18 mouse cellular contexts compared by ENCODE assay signal in the genomic region with DNA sequence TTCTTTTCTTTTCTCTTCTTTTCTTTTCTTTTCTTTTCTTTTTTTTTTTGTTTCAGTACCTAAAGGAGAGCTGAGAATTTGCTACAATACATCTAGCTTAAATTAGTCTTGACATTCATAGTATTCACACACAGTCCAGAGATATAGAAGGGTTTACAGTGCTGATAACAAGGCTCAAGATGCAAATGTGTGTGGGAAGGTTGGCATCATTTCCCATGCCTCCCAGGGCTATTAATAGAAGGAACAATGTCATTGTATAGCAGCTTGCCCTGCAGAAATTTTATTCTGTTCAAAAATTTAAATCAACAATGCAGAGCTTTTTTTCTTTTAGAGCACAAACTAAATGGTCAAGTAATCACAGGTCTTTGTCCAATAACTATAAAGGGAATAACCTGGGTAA.
"Had no signal": no experiment of that assay in that cellular context is flagged by ENCODE, and none has a peak within 500 bp of the region (broad histone marks: within the 10 kb centered on the region; RNA-seq: fewer than 3 reads in every experiment).

No protein-coding gene starts in this region.

- ATAC-seq: midbrain, embryonic 16.5 days had no signal

- H3K9me3 ChIP-seq: midbrain, embryonic 10.5 days; midbrain, embryonic 12.5 days; neural tube, embryonic 13.5 days; neural tube, embryonic 15.5 days; stomach, embryonic 15.5 days had no signal

- H3K27me3 ChIP-seq: midbrain, embryonic 12.5 days; neural tube, embryonic 13.5 days; neural tube, embryonic 15.5 days; stomach, embryonic 15.5 days had no signal

- H3K4me2 ChIP-seq: lung, embryonic 14.5 days; midbrain, embryonic 12.5 days; neural tube, embryonic 13.5 days; neural tube, embryonic 15.5 days; stomach, embryonic 15.5 days had no signal

- DNase-seq: lung, adult 18-20 months; lung, embryonic 14.5 days; lung, postnatal 10 days; lung, postnatal 4 days; midbrain, embryonic 14.5 days; retina, postnatal 1 day; right cerebral cortex, postnatal 14 days; thymus, adult 18-20 months; thymus, postnatal 14 days; thymus, postnatal 36 days had no signal

- H3K4me1 ChIP-seq: midbrain, embryonic 10.5 days; midbrain, embryonic 12.5 days; neural tube, embryonic 13.5 days; neural tube, embryonic 15.5 days; stomach, embryonic 15.5 days had no signal

- H3K9ac ChIP-seq: lung, embryonic 14.5 days; midbrain, embryonic 12.5 days; neural tube, embryonic 13.5 days; neural tube, embryonic 15.5 days; stomach, embryonic 15.5 days had no signal

- H3K36me3 ChIP-seq: midbrain, embryonic 10.5 days; midbrain, embryonic 12.5 days; neural tube, embryonic 13.5 days; neural tube, embryonic 15.5 days; stomach, embryonic 15.5 days had no signal

- H3K4me3 ChIP-seq: midbrain, embryonic 10.5 days; midbrain, embryonic 12.5 days; myocyte; neural tube, embryonic 13.5 days; neural tube, embryonic 15.5 days; stomach, embryonic 15.5 days had no signal

- H3K27ac ChIP-seq: midbrain, embryonic 10.5 days; midbrain, embryonic 12.5 days; neural tube, embryonic 13.5 days; neural tube, embryonic 15.5 days; stomach, embryonic 15.5 days; stomach, postnatal 0 days had no signal
